Mouse (Mus musculus) gastrocnemius, postnatal 14 days (tissue): Measurements from ENCODE around the gene Clint1. TPM values are rescaled to one million over a fixed set of nuclear protein-coding genes. Genes with fewer than 3 reads are reported as not detected.

ENCODE experiments used
- DNase-seq: peaks from one replicate; pipeline ENCODE4 v3.0.0; 2021; ENCODE audit warnings: mixed read lengths
- intact Hi-C: fragments of 180-260 bp; cut with DNase I; formaldehyde crosslinking; loops from one replicate; pipeline ENCODE4 v1.15.1; 2025; ENCODE audit warnings: low total_unique reads
- total RNA-seq, 2 experiments: library from RNA; stranded (reverse); gene quantifications; 2 replicates each; pipeline ENCODE4 v1.2.3; 2021

Clint1 gene
- total RNA-seq, 2 experiments from 2014 or later = 32.4 to 37.7 TPM

- intact Hi-C loops = no loop called here
- no peak for DNase-seq
Observed at GRCm38 (mm10) chr11:45840332-45840731, 11.5 kb upstream of the Clint1 start.

- DNase-seq = no peak
- intact Hi-C loops = no loop called here
Observed at GRCm38 (mm10) chr11:45846008-45846407, 5.8 kb upstream of the Clint1 start.

GRCm38 (mm10) chr11:45847548-45847947, 4.3 kb upstream of the Clint1 start:
- no peak for DNase-seq
- intact Hi-C loops = no loop called here

GRCm38 (mm10) chr11:45848253-45848652, 3.6 kb upstream of the Clint1 start:
- intact Hi-C loops = no loop called here
- DNase-seq = no peak

- no peak for DNase-seq
- intact Hi-C loops = no loop called here
Observed at GRCm38 (mm10) chr11:45849203-45849602, 2.6 kb upstream of the Clint1 start.

- no peak for DNase-seq
- intact Hi-C loops = no loop called here
Observed at GRCm38 (mm10) chr11:45849859-45850258, 2.0 kb upstream of the Clint1 start.

GRCm38 (mm10) chr11:45850317-45850716, 1.5 kb upstream of the Clint1 start:
- intact Hi-C loops = no loop called here
- DNase-seq = no peak

- intact Hi-C loops = no loop called here
- peak; percentile 24 for DNase-seq
Observed at GRCm38 (mm10) chr11:45852124-45852994, 508 bp downstream of the Clint1 start.

GRCm38 (mm10) chr11:45852995-45853317, 1.1 kb downstream of the Clint1 start:
- intact Hi-C loops = no loop called here
- no peak for DNase-seq

- intact Hi-C loops = no loop called here
- no peak for DNase-seq
Observed at GRCm38 (mm10) chr11:45853916-45854315, 2.1 kb downstream of the Clint1 start.

- DNase-seq = no peak
- intact Hi-C loops = no loop called here
Observed at GRCm38 (mm10) chr11:45854381-45854780, 2.5 kb downstream of the Clint1 start.

GRCm38 (mm10) chr11:45855407-45856148, 3.7 kb downstream of the Clint1 start:
- intact Hi-C loops = no loop called here
- DNase-seq = no peak

- DNase-seq = no peak
- intact Hi-C loops = no loop called here
Observed at GRCm38 (mm10) chr11:45856149-45856516, 4.3 kb downstream of the Clint1 start.

- no peak for DNase-seq
- intact Hi-C loops = no loop called here
Observed at GRCm38 (mm10) chr11:45861334-45861733, 9.5 kb downstream of the Clint1 start.

GRCm38 (mm10) chr11:45864409-45864808, 12.6 kb downstream of the Clint1 start:
- no peak for DNase-seq
- intact Hi-C loops = no loop called here

- intact Hi-C loops = no loop called here
- DNase-seq = no peak
Observed at GRCm38 (mm10) chr11:45865861-45866260, 14.0 kb downstream of the Clint1 start.

GRCm38 (mm10) chr11:45866534-45866933, 14.7 kb downstream of the Clint1 start:
- intact Hi-C loops = no loop called here
- DNase-seq = no peak

- DNase-seq = no peak
- intact Hi-C loops = loop anchor here (10.0 kb wide), 1 partner anchor 79 kb away; no protein-coding TSS in a partner anchor
Observed at GRCm38 (mm10) chr11:45873666-45874065, 21.8 kb downstream of the Clint1 start.

- DNase-seq = no peak
- intact Hi-C loops = loop anchor here (10.0 kb wide), 1 partner anchor 79 kb away; no protein-coding TSS in a partner anchor
Observed at GRCm38 (mm10) chr11:45874251-45874650, 22.4 kb downstream of the Clint1 start.

- intact Hi-C loops = loop anchor here (10.0 kb wide), 1 partner anchor 81 kb away; no protein-coding TSS in a partner anchor
Observed at GRCm38 (mm10) chr11:45875351-45875935, 23.6 kb downstream of the Clint1 start.

More at GRCm38 (mm10) chr11:45875351-45875935, 23.6 kb downstream of the Clint1 start:
- DNase-seq = peak; percentile 58
